Mouse (Mus musculus): ENCODE measurements at regions not wholly inside any gene's neighbourhood (a gene's known extent, or its start where the extent isn't known, plus 50 kb on each side); places are given as distances from the start of the nearest gene placed in this dataset.

DNA sequence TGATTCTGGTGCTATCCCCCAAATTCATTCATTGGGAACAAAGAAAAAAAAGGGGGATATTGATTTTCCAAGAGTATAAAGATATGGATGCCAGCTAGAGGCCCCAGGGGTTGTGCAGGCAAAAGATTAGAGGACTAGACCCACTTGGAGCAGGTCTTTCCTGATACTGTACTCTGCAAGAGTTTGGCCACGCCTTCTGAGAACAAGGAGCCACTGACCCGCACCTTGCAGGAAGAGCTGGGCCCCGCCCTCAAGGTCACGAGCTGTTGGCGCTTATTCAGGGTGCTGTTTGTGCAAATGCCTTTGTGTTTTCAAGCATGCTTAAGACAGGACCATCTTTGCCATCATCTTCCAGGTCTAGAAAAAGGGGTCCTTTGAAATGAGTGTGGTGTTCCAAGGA lies 54.5 kb upstream of the Slc7a1 start:
- ATAC-seq (replicated peaks; ENCODE audit: low FRiP score, poor library complexity, severe bottlenecking): no peak

DNA sequence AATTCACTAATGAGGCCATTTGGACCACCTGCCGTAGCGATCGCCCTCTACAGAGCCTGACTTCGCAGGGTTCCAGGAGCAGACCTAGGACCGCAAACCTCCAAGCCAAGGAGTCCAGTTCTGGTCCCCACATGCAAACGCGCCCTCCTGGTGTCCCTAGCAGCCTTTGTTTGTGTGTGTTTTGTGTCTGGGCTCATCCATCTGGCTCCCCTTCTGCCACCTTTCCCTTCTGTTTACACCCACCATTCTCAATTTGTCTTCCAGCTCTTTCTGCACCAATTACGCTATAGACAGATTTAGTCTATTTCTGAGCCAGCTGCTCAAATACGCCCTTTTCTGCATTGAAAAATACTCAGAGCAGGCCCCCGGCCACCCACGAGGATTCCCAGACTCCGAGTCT lies 54.1 kb upstream of the Slc7a1 start:
- no peak for ATAC-seq (replicated peaks; ENCODE audit: low FRiP score, poor library complexity, severe bottlenecking)

GRCm38 (mm10) chr5:148452909-148453632 lies 53.4 kb upstream of the Slc7a1 start:
- no peak for ATAC-seq (replicated peaks; ENCODE audit: low FRiP score, poor library complexity, severe bottlenecking)

DNA sequence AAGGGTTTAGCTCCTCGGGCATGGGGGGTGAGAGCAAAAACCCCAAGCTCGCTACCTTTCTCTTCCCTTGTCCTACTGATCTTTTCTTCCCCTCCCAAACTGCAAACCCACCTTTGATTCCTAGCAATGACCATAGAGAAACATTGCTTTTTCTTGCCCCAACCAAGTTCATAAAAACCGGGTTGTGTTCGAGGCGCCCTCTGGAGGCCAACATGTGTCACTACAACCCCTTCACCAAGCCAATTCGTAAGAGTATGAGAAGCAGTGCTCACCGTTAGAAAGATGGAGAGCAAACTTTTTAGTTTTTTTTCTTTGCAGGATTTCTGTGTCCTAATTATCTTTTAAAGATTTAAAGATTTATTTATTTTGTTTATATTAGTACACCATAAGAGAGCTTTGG lies 52.1 kb upstream of the Slc7a1 start:
- ATAC-seq (replicated peaks; ENCODE audit: low FRiP score, poor library complexity, severe bottlenecking): peak; percentile 69; the same call in 1 of the 2 replicates

GRCm38 (mm10) chr5:148450924-148451323 lies 51.2 kb upstream of the Slc7a1 start:
- 0 out of 2 replicates have a peak, but pooled peaks have one; percentile 56 for ATAC-seq (replicated peaks; ENCODE audit: low FRiP score, poor library complexity, severe bottlenecking)
